Mouse (Mus musculus) right cerebral cortex, postnatal 4 days (tissue): ENCODE measurements around the gene Fasn.
"Not testable (repeated sequence)": the region's sequence is repeated elsewhere in the genome, so short reads cannot be mapped to it uniquely, and the experiment has no call there.

Source experiments
- DNase-seq: peaks from one replicate; pipeline ENCODE4 v3.0.0-alpha.2; 2022

The Fasn gene

GRCm38 (mm10) chr11:120823956-120824786 is at the start of gene Fasn:
Fasn (minus strand) TSS chr11:120824547.
- peak; percentile 98 for DNase-seq

DNA sequence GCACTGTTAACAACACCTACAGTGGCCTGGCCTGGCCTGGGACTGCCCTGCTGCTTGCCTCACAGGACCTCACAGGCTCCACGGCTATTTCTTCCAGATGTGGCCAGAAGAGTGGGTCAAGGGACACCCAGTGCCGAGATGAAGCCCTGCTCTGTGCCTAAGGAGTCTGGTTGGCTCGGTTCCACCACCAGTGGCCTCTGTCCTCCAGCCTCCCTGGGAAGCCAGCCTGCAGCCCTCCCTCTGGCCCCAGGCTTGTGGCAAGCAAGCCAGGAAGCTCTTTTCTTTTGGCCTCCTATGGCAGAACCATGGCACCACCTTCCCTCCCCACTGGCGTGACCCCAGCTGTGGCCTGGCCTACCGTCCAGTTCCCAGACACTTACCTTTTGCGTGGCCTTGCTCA is 48.9 kb upstream of the Fasn start:
- peak; percentile 26 for DNase-seq

- DNase-seq, result no peak
Observed at GRCm38 (mm10) chr11:120871521-120871920, 47.2 kb upstream of the Fasn start.

- DNase-seq, result no peak
Observed at GRCm38 (mm10) chr11:120865816-120866215, 41.5 kb upstream of the Fasn start.

- DNase-seq, result no peak
Observed at GRCm38 (mm10) chr11:120862819-120863218, 38.5 kb upstream of the Fasn start.

- not testable (repeated sequence) for DNase-seq
Observed at GRCm38 (mm10) chr11:120855938-120856337, 31.6 kb upstream of the Fasn start.

DNA sequence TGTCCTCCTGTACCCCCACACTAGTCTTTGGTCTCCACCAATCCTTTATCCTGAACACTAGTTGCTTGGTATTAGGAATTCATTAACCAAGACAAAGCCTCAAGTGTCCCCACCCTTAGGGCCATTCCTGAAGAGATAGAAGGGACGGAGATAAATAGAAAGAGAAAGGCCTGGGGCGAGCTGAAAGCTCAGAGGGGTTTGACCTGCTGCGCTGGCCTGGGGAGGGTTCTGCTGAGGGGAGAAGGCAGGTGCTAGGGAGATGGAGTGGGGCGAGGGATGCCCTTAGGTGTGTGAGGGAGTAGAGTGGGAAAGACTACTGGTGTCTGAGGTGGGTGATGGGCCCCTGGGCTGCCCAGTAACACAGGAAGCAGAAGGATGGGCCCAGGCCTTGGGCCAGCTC is 29.4 kb upstream of the Fasn start:
- no peak for DNase-seq

- DNase-seq, result no peak
Observed at GRCm38 (mm10) chr11:120853158-120853557, 28.8 kb upstream of the Fasn start.

GRCm38 (mm10) chr11:120852083-120852935 is 28.0 kb upstream of the Fasn start:
- DNase-seq, result no peak

- DNase-seq, result no peak
Observed at GRCm38 (mm10) chr11:120851582-120851981, 27.2 kb upstream of the Fasn start.

GRCm38 (mm10) chr11:120851132-120851531 is 26.8 kb upstream of the Fasn start:
- DNase-seq, result no peak

DNA sequence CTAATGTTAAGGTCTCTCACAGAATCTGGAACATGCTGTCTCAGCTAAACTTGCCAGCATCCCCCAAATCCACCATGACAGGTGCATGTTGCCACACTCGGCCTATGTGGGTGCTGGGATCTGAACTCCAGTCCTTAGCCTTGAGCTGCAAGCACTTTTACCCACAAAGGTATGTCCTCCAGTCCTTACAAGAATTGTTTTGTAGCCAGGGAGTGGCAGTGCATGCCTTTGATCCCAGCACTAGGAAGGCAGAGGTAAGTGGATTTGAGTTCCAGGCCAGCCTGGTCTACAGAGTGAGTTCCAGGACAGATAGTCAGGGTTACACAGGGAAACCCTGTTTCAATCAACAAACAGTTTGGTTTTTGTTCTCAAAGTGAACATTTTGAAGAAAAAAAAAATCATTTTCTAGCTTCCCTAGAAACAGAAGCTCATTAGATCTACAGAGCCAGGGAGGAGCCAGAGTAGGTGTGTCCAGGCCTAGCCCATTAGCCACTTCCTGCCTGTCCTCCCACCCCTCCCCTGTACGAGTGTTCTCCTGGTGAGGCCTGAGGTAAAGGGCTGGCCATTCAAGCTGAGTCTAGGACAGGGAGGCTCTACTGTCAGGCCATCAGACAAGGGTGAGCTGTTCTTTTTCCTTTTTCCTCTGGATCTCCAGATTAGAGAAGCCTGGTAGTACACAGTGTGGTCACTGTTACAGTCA is 26.1 kb upstream of the Fasn start:
- DNase-seq, result no peak

GRCm38 (mm10) chr11:120846725-120847475 is 22.6 kb upstream of the Fasn start:
- DNase-seq, result no peak

DNA sequence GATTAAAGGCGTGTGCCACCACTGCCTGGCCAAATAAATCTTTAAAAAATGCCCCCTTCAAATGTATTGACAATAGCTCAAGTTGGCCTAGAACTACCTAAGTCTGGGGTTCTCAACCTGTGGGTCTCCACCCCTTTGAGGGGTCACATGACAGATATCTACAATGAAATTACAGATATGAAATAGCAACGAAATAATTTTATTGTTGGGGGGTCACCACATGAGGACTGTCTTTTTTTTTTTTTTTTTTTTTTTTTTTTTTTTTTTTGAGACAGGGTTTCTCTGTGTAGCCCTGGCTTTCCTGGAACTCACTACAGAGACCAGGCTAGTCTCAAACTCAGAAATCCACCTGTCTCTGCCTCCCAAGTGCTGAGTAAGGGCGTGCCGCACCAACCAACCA is 20.0 kb upstream of the Fasn start:
- no peak for DNase-seq

GRCm38 (mm10) chr11:120833555-120834280 is 9.4 kb upstream of the Fasn start:
- no peak for DNase-seq

DNA sequence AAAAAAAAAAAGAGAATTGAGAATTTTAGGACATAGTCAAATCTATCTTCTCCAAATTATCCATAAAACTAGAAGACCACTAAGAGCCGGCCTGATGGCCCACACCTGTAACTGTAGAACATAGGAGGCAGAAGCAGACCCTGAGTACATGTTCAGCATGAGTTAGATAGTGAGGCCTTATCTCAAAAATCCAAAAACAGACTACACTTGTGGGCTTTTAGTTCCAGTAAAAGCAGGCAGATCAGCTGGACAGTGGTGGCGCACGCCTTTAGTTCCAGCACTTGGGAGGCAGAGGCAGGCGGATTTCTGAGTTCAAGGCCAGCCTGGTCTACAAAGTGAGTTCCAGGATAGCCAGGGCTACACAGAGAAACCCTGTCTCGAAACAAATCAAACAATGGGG is 8.6 kb upstream of the Fasn start:
- DNase-seq, result not testable (repeated sequence)

DNA sequence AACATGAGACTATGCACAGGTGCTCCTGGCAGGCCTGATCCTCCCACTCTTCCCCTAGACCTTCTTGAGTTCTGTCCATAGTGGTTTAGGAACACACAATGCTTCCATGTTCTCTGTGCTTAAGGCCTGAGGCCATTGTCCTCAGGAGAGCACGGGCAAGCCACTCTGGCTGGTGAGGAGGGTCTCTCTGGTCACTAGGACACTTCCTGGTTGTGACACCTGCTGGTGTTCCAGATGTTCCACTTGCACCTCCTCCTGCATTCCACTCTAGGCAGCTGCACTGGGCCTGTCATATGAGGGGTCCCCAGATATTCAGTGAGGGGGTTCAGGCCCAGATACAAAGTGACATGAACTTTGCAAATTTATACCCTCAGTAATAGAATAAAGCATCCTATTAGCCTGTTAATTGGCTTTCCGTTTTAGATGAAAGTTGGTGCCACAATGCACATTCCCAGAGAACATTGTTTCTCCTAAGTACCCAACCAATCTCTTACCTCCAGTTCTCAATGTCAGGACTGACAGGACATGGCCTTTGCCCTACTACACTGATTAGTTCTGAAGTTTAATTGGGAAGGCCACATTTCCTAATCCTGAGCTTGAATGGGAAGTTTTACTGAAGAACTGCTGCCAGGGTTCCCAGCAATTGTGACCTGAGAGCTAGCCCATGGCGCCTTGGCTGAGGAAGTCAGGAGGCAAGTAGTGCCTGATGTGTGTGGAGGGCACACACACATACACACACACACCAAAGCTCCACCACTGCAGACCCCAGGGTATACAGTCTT is 7.5 kb upstream of the Fasn start:
- no peak for DNase-seq

DNA sequence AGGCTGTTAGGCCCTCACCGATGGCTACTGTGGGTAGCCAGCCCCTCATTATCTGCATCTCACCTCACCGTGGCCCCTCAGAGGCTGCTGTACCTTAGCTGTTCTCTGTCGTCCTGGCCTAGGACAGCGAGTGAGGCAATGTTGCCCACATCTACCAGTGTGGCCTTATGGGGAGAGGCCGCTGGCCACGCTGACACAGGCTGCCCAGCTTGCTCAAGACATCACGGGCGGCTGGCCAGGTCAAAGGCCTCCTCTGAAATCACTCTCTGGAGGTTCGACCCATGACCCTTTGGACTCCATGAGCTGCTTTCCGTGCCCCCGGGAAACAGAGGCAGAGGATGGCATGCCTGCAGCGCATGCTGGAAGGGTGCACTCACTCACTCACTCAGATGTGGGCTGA is 6.3 kb upstream of the Fasn start:
- DNase-seq, result no peak

DNA sequence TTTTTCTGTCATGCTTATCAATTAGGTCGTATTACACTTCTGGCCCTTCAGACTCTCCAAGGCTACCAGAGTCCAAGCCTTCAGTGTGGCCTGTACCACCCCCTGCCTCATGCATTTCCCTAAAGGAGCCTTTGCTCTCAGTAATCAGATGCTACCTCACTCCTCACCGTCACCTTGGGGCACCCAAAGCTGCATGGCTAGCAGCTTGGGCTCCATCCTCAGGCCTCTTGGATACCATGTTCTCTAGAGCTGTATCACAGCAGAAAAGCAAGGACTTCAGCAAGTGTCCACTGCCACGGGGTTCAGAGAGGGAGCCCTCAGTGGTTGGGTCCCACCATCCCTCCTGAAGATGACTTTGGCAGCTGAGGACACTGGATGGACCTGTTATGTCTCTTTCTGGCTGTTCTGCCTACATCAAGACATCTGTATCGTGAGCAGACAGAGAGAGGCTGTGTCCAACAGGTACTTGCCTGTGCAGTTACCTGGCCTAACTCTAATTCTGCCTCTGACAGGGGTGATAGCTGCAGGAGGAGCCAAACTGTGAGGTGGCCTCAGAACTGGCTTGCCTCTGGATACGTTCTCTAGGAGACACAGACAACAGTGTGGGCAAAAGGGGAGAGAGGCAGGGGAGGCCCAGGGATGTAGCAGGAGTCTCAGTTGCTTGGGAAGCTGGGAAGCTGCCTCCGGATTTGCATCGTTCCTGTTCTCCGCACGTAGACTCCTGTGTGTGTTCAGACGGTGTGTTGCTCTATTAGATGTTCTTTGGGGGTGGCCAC is 5.6 kb upstream of the Fasn start:
- no peak for DNase-seq

GRCm38 (mm10) chr11:120828416-120828815 is 4.1 kb upstream of the Fasn start:
- DNase-seq, result no peak
